Mouse (Mus musculus) MEL (cell line): ENCODE data around the gene Atp5d.

Experiments used
- CHD2 ChIP-seq: IDR thresholded peaks from 2 replicates; pipeline ENCODE4 v1.6.1; 2011; ENCODE audit warnings: low read length, improper control_type of control experiment
- CTCF ChIP-seq, 3 experiments: IDR thresholded peaks in 2 of 3; conservative IDR thresholded peaks in 1 of 3; 2 replicates each; pipeline ENCODE4 v1.5.1; 2011 to 2012; ENCODE audit warnings: low read length in 3 of 3, low read depth in 2 of 3, mild to moderate bottlenecking in 2 of 3, improper control_type of control experiment in 1 of 3, inconsistent platforms in 1 of 3, mixed read lengths in 1 of 3, moderate library complexity in 1 of 3; ENCODE audit not compliant: control insufficient read depth in 1 of 3, insufficient read depth in 1 of 3, poor library complexity in 1 of 3, severe bottlenecking in 1 of 3
- E2F4 ChIP-seq: IDR thresholded peaks from 2 replicates; pipeline ENCODE4 v1.6.1; 2011; ENCODE audit warnings: low read depth, low read length, improper control_type of control experiment, borderline replicate concordance
- ETS1 ChIP-seq: IDR thresholded peaks from 2 replicates; pipeline ENCODE4 v1.6.1; 2012; ENCODE audit warnings: low read depth, mild to moderate bottlenecking, inconsistent platforms, low read length, improper control_type of control experiment, moderate library complexity
- HCFC1 ChIP-seq: IDR thresholded peaks from 2 replicates; pipeline ENCODE4 v1.6.1; 2012; ENCODE audit warnings: low read depth, mild to moderate bottlenecking, inconsistent platforms, low read length, improper control_type of control experiment, moderate library complexity
- KAT2A ChIP-seq: conservative IDR thresholded peaks from 2 replicates; pipeline ENCODE4 v1.6.1; 2012; ENCODE audit warnings: low read depth, low read length, improper control_type of control experiment, inconsistent platforms
- MAX ChIP-seq: IDR thresholded peaks from 2 replicates; pipeline ENCODE4 v1.6.1; 2011; ENCODE audit warnings: low read length, improper control_type of control experiment
- MEF2A ChIP-seq: IDR thresholded peaks from 2 replicates; pipeline ENCODE4 v1.6.1; 2014; ENCODE audit warnings: low read depth, mild to moderate bottlenecking, inconsistent platforms, low read length, improper control_type of control experiment; ENCODE audit not compliant: poor library complexity, insufficient replicate concordance, severe bottlenecking; ENCODE audit errors: extremely low read depth
- NRF1 ChIP-seq: IDR thresholded peaks from 2 replicates; pipeline ENCODE4 v1.6.1; 2014; ENCODE audit warnings: low read depth, mild to moderate bottlenecking, inconsistent platforms, low read length, improper control_type of control experiment, moderate library complexity; ENCODE audit not compliant: poor library complexity, insufficient read depth, severe bottlenecking
- POLR2AphosphoS5 ChIP-seq: IDR thresholded peaks from 2 replicates; pipeline ENCODE4 v1.6.1; 2012; ENCODE audit warnings: low read depth, borderline replicate concordance, mild to moderate bottlenecking, inconsistent platforms, low read length, moderate library complexity, mixed read lengths
- SMC3 ChIP-seq: IDR thresholded peaks from 2 replicates; pipeline ENCODE4 v1.6.1; 2011; ENCODE audit warnings: low read depth, low read length, improper control_type of control experiment
- ZNF384 ChIP-seq: IDR thresholded peaks from 2 replicates; pipeline ENCODE4 v1.6.1; 2012; ENCODE audit warnings: low read depth, mild to moderate bottlenecking, inconsistent platforms, low read length, improper control_type of control experiment

DNA sequence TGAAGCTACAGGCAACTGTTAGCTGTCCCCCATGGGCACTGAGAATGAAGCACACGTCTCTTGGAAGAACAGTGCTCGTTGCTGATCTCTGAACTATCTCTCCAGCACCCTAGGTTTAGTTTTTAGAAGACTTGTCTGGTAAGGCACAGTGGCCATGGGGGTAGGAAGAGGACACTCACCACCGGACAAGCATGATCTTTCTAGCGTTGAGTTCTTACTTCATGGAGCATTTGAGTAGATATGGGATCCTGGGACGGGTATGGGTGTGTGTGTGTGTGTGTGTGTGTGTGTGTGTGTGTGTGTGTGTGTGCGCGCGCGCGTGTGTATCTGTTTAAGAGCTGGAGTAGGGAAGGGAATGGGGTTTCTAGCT, 2.2 kb downstream of the Atp5d start, which contains the start of gene Cbarp:
- TF ChIP-seq CHD2 (no peak), MAX (no peak), SMC3 (no peak), KAT2A (no peak), CTCF (IDR thresholded peaks at IDR 0.05 in 2 of 3, conservative IDR thresholded peaks at IDR 0.05 in 1 of 3; ENCODE audit: control insufficient read depth in 1 of 3, insufficient read depth in 1 of 3, low read depth in 2 of 3, low read length in 3 of 3, poor library complexity in 1 of 3, severe bottlenecking in 1 of 3) (no peak), E2F4 (no peak), POLR2AphosphoS5 (no peak), ETS1 (0 out of 2 replicates have a peak, but pooled peaks have one; percentile 32), ZNF384 (no peak), NRF1 (no peak), HCFC1 (no peak), MEF2A (no peak)
